Mouse (Mus musculus): ENCODE data around the gene Mmp15.

Gene Mmp15

GRCm38 (mm10) chr8:95352151-95352870 lies at the start of gene Mmp15:
Gene Mmp15 (plus strand): TSS chr8:95352268.
- peak; percentile 83 to 90 for DNase-seq

GRCm38 (mm10) chr8:95302410-95302809 lies 49.7 kb upstream of the Mmp15 start:
- DNase-seq: peak in 1 of 2 experiments; percentile 50

DNA sequence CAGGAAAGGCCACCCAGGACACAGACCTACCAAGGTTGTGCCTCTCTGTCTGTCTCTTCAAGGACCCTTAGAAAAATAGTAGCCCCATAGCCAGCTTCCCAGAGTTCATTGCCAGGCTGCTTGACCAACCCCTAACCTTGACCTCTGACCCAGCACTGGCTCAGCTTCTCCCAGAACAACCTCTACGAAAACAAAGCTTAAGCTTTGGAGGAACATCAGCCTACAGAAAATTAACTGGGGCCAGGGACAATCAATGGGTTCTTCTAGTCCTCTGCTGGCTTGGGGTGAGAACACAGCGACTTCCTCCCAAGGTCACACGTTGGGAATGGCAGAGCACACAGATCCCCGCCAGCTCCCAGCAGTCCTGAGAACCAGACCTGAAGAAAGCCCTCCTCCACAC lies 46.5 kb upstream of the Mmp15 start:
- DNase-seq: no peak

DNA sequence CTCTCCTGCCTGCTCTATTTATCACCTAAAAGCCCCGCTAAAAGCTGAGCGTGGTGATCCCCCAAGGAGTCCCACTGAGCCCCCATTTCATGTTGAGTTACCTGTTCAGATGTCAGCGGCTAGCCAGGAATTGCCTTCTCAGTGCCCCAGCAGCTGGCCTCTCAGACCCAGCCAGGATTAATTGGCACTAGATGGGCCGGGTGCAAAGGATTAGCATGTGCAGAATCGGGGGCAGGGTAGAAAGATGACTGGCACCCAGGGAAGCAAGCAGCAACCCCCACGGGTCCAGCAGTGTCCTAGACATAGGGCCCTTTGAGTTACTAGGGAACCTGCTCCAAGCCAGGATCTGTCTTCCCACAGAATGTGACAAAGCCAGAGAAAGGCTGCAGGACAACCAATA lies 45.6 kb upstream of the Mmp15 start, which contains the start of gene Cngb1:
Gene Cngb1, minus strand, starts transcription at position 155 of the 400 bp plus-strand sequence.
- no peak for DNase-seq

GRCm38 (mm10) chr8:95310342-95310970 lies 41.6 kb upstream of the Mmp15 start, which contains the start of gene Tepp:
Gene Tepp (plus strand): TSS chr8:95310566.
- DNase-seq: no peak

DNA sequence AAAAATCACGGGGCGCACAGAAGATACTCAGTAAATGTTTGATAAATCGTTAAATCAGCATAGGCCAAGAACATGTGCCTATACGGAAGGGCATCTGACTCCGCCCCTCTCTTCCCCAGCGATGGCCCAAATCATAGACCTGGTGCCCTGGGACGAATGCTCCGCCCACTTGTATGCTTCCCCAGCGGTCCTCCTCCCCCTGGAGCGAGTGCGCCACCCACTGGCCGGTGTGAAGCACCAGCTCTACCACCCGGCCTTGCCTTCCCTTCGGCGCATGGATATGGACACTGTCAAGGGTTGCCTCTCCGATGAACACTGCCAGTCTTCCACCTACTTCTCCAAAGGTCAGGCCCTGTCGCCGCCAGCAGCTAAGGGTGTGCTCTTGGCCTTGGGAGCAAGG lies 39.2 kb upstream of the Mmp15 start:
- DNase-seq: peak in 1 of 2 experiments; percentile 37

GRCm38 (mm10) chr8:95313857-95314256 lies 38.2 kb upstream of the Mmp15 start:
- no peak for DNase-seq

- DNase-seq: no peak
Observed at GRCm38 (mm10) chr8:95314707-95315106, 37.4 kb upstream of the Mmp15 start.

GRCm38 (mm10) chr8:95315350-95315749 lies 36.7 kb upstream of the Mmp15 start:
- DNase-seq: no peak

DNA sequence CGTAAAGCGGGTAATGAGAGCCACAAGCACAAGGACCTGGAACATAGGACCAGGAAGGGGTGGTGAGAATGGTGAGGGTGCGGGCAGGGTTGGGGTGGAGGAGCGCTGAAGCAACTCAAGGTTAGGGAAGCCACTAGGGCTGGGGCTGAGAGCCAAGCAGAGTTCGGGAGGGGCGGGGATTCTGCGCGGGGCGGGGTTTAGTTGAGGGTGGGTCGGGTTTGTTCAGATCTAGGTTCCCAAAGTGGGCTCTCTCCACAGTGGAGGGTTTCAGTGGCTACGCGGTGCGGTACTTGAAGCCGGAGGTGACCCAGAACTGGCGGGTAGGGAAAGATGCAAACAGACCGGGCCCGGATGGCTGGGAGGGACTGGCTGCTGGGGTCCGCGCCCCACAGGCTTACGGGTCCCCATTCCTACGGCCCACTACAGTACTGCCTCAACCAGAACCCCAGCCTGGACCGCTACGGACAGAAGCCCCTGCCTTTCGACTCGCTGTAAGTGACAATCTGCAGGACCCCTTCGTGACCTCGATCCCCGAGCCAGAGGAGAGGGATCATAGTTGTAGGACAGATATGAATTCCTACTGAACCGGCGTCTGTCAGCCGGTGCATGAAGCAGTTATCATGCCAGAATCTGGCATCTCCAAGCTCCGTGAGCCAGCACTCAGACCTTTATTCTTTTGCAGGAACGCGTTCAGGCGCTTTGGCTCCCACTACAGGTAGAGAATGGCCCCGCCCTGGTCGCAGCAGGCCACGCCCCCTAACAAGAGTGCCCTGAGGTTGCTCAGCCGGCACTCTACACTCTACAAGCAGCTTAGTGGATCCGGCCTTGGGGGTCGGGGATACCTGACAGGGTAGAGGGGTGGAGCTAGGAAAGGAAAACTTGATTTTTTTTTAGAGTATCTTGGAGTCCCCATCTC lies 31.6 kb upstream of the Mmp15 start:
- DNase-seq: peak; percentile 81 to 83

DNA sequence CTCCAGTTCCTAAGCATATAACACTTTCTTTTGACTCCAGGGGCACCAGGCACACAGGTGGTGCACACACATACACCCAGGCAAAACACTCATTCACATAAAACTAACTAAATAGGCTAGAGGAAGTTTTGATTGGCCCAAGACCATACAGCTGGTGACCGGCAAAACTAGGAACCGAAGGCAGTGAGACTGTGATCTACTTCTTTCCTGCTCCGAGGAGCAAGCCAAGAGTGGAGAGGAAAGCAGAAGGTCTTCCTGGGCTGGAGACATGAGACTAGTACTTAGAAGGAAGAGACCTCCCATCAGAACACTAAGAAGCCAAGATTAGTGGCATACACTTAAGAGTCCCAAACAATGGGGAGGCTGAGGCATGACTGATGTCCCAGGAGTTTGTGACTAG lies 28.9 kb upstream of the Mmp15 start:
- no peak for DNase-seq

DNA sequence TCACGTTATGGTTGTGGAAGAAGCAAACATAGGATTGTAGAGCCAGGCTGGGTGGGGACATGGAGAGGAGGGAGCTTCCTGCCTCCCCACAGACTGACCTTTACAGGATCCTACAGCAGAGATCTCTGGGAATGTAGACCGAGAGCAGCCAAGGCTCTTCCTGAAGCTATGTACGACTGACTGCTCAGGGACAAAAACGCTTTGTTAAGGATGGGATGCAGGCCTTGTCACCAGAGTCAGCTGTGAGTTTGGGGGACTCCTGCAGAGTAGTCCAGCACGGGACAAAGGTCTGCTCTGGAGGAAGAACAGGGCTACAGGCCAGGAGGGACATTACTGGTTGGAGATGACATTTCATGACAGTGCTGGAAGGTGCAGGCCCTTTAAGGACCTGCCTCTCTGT lies 27.4 kb upstream of the Mmp15 start:
- no peak for DNase-seq

DNA sequence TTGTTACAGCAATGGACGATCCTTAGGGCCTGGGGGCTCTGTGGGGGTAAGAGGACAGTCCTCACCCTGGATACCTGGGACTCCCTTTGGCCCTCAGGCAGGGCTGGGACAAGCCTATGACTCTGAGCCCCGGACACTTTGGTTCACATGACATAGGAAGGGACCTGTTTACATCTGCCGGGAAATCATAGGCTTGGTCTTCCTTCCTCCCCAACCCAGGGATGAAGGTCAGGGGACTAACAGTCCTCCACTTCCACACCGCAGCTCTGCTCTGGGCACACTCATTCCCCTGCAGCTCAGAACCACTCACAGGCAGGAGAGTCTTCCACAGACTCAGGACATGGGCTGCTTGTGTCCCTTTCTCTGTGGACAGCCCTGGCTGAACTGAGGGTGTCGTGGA lies 25.2 kb upstream of the Mmp15 start:
- DNase-seq: no peak

- DNase-seq: no peak
Observed at GRCm38 (mm10) chr8:95327866-95328465, 24.1 kb upstream of the Mmp15 start.

DNA sequence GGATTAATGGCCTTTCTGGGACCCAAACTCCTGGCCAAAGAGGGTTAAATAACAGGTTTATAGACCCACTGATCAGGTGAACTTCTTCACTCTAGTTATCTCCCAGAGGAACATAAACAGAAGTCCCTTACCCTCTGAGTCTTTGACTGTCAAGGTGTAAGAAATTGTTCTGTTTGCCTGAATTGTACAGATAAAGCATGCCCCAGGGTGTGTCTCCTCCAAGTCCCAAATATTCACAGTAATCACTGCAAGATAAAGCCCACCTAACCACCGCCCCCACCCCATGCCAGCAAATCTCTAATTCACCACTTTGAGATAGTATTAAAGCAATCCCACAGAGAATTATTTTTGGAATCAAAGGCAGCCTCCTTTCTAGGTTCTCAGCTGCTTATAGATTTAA lies 21.7 kb upstream of the Mmp15 start:
- no peak for DNase-seq

DNA sequence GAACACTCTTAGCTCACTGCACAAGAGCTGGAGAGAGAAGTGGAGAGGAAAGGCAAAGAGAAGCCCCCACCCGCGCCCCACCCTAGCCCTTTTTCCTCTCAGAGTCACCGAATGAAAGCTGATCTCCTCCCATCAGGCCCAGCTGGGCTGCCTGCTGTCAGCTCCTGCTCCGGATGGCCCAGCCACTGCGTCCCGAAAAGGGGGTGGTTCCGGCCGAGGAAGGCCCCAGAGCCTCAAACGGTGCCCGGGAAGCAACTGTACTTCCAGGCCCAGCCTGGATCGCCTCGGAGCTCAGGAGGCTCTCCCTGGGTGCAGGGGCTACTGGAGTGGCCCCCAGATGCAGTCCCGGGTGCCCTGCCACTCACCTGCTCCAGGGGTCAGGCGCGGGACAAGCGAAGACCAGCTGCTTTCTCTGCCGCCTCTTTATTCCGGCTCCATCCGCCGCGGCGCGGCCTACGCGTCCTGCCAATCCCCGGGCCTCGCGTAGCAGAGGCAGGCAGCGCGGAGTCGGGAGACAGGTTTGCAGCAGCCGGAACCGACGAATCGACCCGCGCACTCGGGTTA lies 20.8 kb upstream of the Mmp15 start:
- DNase-seq: peak in 1 of 2 experiments; percentile 86

GRCm38 (mm10) chr8:95331720-95332436 lies 20.2 kb upstream of the Mmp15 start, which contains the start of the genes Zfp319 and Usb1:
Gene Zfp319 (minus strand): TSS chr8:95331950.
Gene Usb1 (plus strand): TSS chr8:95332284.
- peak; percentile 97 for DNase-seq

DNA sequence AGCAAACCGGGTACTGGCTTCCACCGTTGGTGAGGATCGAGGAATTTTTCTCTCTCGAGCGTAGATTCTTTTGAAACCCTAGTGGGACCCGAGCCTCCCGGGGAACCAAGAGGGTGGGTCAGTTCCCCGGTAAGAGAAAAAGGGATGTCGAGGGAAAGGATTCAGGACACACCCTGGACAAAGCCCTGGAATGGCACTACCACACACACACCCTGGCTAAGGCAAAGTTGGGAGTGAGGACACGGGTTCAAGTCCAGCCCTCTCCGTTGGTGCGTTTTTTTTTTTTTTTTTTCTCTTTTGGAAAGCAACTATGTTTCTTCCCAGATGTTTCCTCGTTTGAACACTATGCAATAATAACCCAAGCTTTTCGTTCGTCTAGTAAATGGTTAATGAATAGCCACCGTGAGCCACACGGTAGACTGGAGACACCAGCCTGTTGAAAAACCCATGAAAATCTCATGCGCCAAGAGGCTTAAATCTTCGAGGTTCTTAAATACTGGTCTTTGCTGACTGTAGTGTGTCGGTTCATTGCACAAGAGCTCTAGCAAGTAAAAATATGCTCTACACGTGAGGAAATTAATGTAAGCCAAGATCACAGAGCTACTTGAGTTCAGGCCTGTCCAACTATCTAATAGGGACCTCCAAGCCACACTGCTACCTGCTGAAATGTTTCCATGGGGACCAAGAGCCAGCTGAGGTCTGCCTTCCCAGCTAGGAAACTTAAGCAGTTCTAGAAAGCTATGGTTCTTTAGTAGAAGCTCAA lies 19.4 kb upstream of the Mmp15 start:
- no peak for DNase-seq

GRCm38 (mm10) chr8:95335706-95336105 lies 16.4 kb upstream of the Mmp15 start:
- DNase-seq: no peak

DNA sequence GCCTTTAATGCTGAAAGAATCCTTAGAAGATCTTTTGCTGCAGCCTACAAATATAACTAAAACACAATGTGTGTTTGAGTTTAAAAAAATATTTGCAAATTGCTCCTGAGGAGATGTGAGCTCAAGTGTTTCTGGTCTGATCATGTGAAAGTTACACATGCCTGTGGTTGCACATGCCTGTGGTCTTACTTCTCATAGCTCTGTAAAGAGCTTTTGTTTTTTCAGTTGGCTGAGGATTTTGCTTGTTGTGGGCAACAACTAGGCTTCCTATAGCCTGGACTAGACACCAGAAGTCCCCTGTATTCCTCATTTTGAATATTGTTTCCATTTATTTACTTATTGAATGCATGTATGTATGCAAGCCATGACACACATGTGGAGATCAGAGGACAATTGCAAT lies 15.7 kb upstream of the Mmp15 start:
- DNase-seq: no peak

DNA sequence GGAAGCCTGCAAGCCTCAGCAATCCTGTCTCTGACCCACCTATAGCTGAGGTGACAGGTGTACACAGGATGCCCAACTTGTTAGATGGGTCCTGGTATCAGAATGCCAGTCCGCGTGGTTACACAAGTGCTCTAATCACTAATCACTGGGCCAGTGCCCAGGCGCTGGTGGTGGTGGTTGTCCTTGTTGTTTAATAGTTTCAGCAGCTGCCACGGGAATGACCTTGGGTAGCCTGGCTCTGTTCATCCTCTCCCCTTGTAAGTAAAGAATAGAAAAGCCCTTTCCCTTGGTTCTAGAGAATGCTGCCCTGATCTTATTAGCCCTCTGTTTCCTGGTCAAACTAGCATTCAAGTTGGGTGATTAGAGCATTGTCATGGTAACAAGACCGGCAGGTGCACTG lies 10.3 kb upstream of the Mmp15 start:
- DNase-seq: no peak

Measured in lung, postnatal 4 days (tissue).